Mouse (Mus musculus): ENCODE results near the gene Foxp1.

DNA sequence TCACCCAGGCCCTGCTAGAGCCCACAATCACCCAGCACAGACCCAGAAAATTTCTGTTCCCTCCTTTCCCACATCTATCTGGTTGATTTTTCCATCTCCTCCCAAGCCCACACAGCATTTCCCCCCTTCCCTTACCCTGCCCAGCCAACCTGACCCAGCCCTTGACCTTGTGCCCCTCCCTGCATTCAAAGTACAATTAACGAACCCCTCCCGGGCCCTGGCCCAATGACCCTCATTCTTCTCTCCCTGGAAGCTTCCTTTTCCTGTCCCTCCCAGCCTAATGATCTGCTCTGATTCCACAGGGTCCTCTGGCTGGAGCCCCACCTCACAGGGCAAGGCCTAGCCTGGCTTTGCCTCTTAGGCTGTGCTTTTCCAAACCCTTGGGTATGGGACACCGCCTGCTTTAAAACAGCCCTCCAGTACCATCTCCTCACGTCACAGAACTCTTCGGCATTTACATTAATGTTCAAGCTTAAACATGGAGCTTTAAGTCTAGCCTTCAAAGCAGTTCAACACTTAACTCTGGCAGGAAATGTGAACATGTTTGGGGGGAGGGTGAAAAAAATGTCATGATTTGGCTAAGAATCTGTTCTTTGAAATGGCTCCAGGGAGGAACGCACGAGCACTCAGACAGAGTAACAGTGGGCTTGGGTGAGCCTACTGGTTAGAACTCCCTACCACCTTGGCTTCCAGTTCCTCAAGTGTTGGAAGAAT lies 143.4 kb downstream of the Foxp1 start:
- TF ChIP-seq CTCF (IDR thresholded peaks at IDR 0.05; ENCODE audit: low read depth, low read length) (no peak), POLR2A (IDR thresholded peaks at IDR 0.05; ENCODE audit: borderline replicate concordance, low read depth, low read length) (no peak)
